Mouse (Mus musculus) forebrain, embryonic 16.5 days (tissue): Measurements from ENCODE around the gene Dglucy. TPM values are rescaled to one million over a fixed set of nuclear protein-coding genes. Genes with fewer than 3 reads are reported as not detected.

Source experiments
- ATAC-seq: fragments of 200-750 bp; cut with Nextera tagmentation; 2 replicates; pipeline ENCODE4 v1.8.0; 2017; ENCODE audit warnings: mild to moderate bottlenecking, moderate library complexity
- H3K27ac ChIP-seq: fragments of 300-500 bp; sonication (generic); 2 replicates; pipeline ENCODE4 v1.5.1; 2014; ENCODE audit warnings: low read length, control low read depth
- H3K27me3 ChIP-seq: fragments of 300-500 bp; sonication (generic); replicated peaks from 2 replicates; pipeline ENCODE4 v1.6.1; 2014; ENCODE audit warnings: low read length; ENCODE audit not compliant: control insufficient read depth, insufficient read depth
- H3K36me3 ChIP-seq: fragments of 300-500 bp; sonication (generic); 2 replicates; pipeline ENCODE4 v1.6.1; 2014; ENCODE audit not compliant: control insufficient read depth, insufficient read depth
- H3K4me1 ChIP-seq: fragments of 300-500 bp; sonication (generic); replicated peaks from 2 replicates; pipeline ENCODE4 v1.6.1; 2014; ENCODE audit warnings: low read length; ENCODE audit not compliant: control insufficient read depth, insufficient read depth
- H3K4me2 ChIP-seq: fragments of 300-500 bp; sonication (generic); 2 replicates; pipeline ENCODE4 v1.6.1; 2014; ENCODE audit warnings: mild to moderate bottlenecking, low read length, control low read depth
- H3K4me3 ChIP-seq: fragments of 300-500 bp; sonication (generic); replicated peaks from 2 replicates; pipeline ENCODE4 v1.5.1; 2014; ENCODE audit warnings: mild to moderate bottlenecking, low read length, control low read depth
- H3K9ac ChIP-seq: fragments of 300-500 bp; sonication (generic); replicated peaks from 2 replicates; pipeline ENCODE4 v1.6.1; 2014; ENCODE audit warnings: low read depth, low read length, control low read depth
- H3K9me3 ChIP-seq: fragments of 300-500 bp; sonication (generic); 2 replicates; pipeline ENCODE4 v1.6.1; 2016; ENCODE audit warnings: low read length; ENCODE audit not compliant: control insufficient read depth
- WGBS: fragments of 180-500 bp; shearing (Covaris S2); extraction: QIAGEN DNeasy Blood & Tissue Kit; methylation state at CpG from one replicate; pipeline ENCODE4 v1.1.7; 2014; 5-methylcytosine and 5-hydroxymethylcytosine counted together
- polyA plus RNA-seq: library from polyadenylated mRNA; unstranded; fragments of >200 nt; fragmentation: Nextera tagmentation; extraction: Ambion mirVana; gene quantifications from 2 replicates; pipeline ENCODE4 v1.2.1, GENCODE M21; 2015

Gene Dglucy
- polyA plus RNA-seq, 1 experiment from 2014 or later = 3.3 TPM

DNA sequence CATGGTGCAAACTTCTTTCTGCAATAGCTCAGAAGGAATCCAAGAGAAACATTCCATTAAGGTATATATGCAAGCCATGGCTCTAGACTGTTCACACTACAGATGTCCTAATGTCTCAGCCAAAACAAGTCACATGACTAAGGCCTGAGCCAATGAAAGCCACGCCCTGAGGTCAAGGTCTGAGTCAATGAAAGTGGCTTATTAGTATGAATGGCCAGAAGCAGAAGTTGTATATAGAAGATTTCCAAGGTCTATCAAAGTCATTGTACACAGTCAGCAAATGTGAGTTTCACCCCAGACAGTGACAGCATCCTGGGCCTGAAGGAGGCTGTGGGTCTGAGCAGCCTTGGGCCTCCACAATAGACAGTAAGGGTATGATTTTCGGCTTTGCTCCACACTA, 52.2 kb downstream of the Dglucy start:
- ATAC-seq = no peak
- no peak overlapping the region for H3K4me3 ChIP-seq

DNA sequence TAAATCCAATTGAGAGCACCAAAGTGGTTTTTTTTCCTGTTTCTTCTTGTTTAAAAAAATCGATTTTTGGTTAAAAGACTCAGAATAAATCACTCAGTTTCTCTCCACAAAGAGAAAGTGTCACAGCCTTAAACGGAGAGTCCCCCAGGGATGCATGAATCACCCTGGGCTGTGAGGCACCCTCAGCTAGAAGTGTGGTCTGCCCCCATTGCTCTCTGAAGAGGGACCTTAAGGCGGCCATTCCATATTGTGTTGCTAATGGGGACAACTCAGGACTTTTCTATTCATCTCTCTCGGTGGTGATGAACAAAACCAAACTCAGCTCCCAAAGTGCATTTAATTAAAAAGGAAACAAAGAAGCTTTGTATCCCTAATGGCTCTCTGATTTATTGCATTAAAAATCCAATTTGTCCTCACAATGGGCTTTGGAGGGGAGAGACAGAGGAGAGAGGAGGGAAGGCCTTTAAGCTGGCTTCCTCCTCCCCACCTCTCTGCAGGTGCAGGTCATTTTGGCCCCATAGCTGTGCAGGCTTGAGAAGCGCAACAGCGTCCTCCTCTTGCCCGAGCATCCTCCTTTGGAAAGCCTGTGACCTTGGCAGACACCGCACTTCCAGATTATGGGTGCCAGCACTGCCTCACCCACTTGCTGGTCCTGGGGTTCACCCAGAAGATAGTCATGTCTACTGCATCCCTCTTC, 52.9 kb downstream of the Dglucy start:
- Histone ChIP-seq H3K9me3 (no peaks in the 10 kb centered on the region), H3K9ac (no peak overlapping the region), H3K27ac (no peak overlapping the region), H3K4me3 (no peak overlapping the region), H3K27me3 (no peaks in the 10 kb centered on the region), H3K4me2 (no peak overlapping the region), H3K4me1 (no peaks in the 10 kb centered on the region), H3K36me3 (no peaks in the 10 kb centered on the region)
- 9% methylated on average over 8 of the region's 8 CpGs for WGBS
- ATAC-seq = no peak

More for the DNA sequence above, 52.2 kb downstream of the Dglucy start:
- no peak overlapping the region for H3K27ac ChIP-seq
- H3K36me3 ChIP-seq = no peaks in the 10 kb centered on the region
- H3K4me1 ChIP-seq = no peaks in the 10 kb centered on the region
- no peak overlapping the region for H3K9ac ChIP-seq
- no peaks in the 10 kb centered on the region for H3K27me3 ChIP-seq
- no peak overlapping the region for H3K4me2 ChIP-seq
- no peaks in the 10 kb centered on the region for H3K9me3 ChIP-seq
- 64% methylated on average over 2 of the region's 2 CpGs for WGBS

DNA sequence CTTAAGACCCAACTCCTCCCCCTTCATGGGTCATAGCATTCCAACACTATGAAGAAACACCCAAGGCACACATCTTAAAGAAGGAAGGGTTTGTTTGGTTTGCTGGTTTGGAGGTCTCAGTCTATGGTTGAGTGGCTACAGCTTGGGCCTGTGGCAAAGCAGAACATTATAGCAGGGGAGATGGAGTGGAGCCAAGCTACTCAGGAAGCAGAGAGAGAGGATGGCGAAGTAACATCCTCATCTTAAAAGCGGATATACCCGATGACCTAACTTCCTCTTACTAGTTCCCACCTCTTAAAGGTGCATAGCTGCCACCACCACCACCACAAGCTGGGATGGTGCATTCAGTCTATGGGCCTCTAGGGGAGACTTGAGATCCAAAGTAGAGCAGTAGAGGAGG, 58.4 kb downstream of the Dglucy start:
- no peak overlapping the region for H3K27ac ChIP-seq
- no peak overlapping the region for H3K4me2 ChIP-seq
- H3K9me3 ChIP-seq = no peaks in the 10 kb centered on the region
- H3K27me3 ChIP-seq = no peaks in the 10 kb centered on the region
- no peak overlapping the region for H3K4me3 ChIP-seq
- peaks cover 5% of the 10 kb centered on the region; the same call in 1 of the 2 replicates for H3K4me1 ChIP-seq
- no peaks in the 10 kb centered on the region for H3K36me3 ChIP-seq
- 95% methylated on average over 3 of the region's 3 CpGs for WGBS
- ATAC-seq = no peak
- no peak overlapping the region for H3K9ac ChIP-seq

DNA sequence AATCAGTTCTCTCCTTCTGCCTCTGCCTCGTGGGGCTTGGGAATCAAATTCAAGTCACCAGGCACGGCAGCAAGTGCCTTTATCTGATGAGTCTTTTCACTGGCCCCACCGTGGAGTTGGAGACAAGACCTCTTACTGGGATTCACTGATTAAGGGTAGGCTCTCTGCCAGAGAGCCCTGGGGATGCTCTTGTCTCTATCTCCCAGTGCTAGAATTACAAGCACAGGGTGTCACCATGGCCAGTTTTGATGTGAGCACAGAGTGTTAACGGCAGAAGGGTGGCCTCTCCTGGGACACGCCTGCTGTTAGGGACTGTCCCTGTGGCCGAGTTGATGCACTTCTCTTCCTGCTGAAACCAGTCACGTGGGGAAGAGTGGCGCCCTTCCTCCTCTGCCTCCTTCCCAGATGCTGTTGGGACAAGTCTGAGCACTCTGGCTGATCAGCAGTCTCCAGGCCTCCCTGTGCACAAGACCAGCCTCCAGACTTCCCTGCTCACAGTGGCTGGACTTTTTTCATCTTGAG, 60.3 kb downstream of the Dglucy start:
- Histone ChIP-seq H3K9ac (0 out of 2 replicates have a peak overlapping the region, but pooled peaks have one; percentile 5), H3K4me2 (no peak overlapping the region), H3K4me1 (peaks cover 5% of the 10 kb centered on the region; the same call in 1 of the 2 replicates), H3K27ac (no peak overlapping the region), H3K4me3 (no peak overlapping the region), H3K36me3 (no peaks in the 10 kb centered on the region), H3K27me3 (no peaks in the 10 kb centered on the region), H3K9me3 (no peaks in the 10 kb centered on the region)
- 26% methylated on average over 8 of the region's 8 CpGs for WGBS
- no peak for ATAC-seq

DNA sequence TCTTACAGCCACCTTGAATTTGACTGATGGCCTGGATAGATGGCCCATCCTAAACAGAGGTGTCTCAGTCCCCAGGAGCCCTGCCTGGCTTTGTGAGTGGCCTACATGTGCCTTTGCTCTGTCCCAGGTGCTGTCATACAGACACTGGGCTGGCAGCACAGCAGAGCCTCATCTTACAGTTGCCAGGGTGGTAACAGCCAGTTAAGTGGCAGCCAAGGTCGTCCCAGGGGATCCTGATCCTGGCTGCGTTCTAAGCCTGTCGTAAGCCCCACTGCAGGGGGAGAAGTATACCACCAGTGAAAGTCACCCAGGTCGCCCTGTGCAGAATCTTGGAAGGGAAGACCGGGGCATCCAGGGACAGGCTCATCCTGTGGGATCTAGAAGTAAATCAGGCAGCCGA, 61.1 kb downstream of the Dglucy start:
- ATAC-seq = no peak
- H3K36me3 ChIP-seq = no peaks in the 10 kb centered on the region
- no peaks in the 10 kb centered on the region for H3K27me3 ChIP-seq
- no peak overlapping the region for H3K4me3 ChIP-seq
- H3K9me3 ChIP-seq = no peaks in the 10 kb centered on the region
- peaks cover 5% of the 10 kb centered on the region; the same call in 1 of the 2 replicates for H3K4me1 ChIP-seq
- WGBS = 77% methylated on average over 6 of the region's 6 CpGs
- no peak overlapping the region for H3K27ac ChIP-seq
- H3K4me2 ChIP-seq = no peak overlapping the region
- H3K9ac ChIP-seq = no peak overlapping the region

DNA sequence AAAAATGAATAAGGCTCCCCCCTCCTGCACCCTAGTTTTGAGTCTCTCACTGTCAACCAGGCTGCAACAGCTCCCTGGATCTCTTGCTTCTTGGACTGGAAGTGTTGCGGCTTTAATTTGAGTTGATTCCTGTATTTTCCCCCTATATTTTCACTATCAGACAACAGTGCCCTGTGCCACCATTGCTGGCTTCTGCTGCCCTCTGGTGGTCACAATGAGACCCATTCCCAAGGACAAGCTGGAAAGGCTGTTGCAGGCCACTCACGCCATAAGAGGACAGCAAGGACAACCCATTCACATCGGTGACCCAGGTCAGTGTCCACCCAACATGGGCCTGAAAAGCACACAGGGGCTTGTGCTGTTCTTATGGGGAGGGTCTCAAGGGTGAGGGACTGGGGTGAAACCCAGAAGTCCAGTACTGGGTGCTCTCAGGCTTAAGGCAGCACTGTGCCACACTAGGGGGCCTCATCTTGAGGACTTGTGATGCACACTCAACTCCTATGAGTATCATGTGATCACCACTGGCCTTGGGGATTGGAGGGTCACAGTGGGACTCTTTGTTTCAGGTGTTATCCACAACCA, 62.4 kb downstream of the Dglucy start:
- ATAC-seq = peak; percentile 75
- no peak overlapping the region for H3K4me3 ChIP-seq
- 16% methylated on average over 3 of the region's 3 CpGs for WGBS

DNA sequence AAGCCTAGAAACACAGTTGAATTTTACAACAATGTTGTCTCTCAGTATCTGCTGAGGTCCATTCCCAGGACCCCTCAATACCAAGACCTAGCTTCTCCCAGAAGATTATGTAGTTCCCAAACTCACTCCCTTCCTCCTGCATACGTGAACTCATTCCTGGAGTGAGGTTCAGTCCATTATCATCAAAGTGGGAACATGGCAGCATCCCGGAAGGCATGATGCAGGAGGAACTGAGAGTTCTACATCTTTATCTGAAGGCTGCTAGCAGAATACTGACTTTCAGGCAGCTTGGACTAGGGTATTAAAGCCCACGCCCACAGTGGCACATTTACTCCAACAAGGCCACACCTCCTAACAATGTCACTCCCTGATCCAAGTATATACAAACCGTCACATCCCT, 64.3 kb downstream of the Dglucy start:
- Histone ChIP-seq H3K4me3 (no peak overlapping the region), H3K27ac (no peak overlapping the region), H3K9me3 (no peaks in the 10 kb centered on the region), H3K4me1 (peaks cover 5% of the 10 kb centered on the region; the same call in 1 of the 2 replicates), H3K9ac (no peak overlapping the region), H3K4me2 (no peak overlapping the region), H3K27me3 (no peaks in the 10 kb centered on the region), H3K36me3 (no peaks in the 10 kb centered on the region)
- WGBS = 80% methylated on average over 4 of the region's 4 CpGs
- no peak for ATAC-seq

More for the DNA sequence above, 62.4 kb downstream of the Dglucy start:
- Histone ChIP-seq H3K4me2 (no peak overlapping the region), H3K27me3 (no peaks in the 10 kb centered on the region), H3K4me1 (peaks cover 5% of the 10 kb centered on the region; the same call in 1 of the 2 replicates), H3K36me3 (no peaks in the 10 kb centered on the region), H3K9ac (no peak overlapping the region), H3K27ac (no peak overlapping the region), H3K9me3 (no peaks in the 10 kb centered on the region)

DNA sequence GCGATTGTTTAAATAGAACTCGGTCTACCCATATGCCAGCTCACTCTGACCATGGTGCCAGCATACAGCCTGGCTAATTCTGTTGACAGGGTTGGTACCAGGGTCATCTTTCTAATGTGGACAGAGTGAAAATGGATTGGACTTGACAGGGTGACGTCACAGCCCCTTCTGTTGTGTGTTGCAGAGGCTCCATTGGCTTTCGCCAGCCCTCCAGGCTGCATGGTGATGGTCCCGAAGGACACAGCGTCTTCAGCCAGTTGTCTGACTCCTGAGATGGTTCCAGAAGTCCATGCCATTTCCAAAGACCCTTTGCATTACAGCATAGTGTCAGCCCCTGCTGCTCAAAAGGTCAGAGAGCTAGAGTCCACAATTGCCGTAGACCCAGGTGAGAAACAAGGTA, 65.7 kb downstream of the Dglucy start:
- Histone ChIP-seq H3K4me1 (peaks cover 5% of the 10 kb centered on the region; the same call in 1 of the 2 replicates), H3K4me2 (no peak overlapping the region), H3K27ac (no peak overlapping the region), H3K4me3 (no peak overlapping the region), H3K27me3 (no peaks in the 10 kb centered on the region), H3K9me3 (no peaks in the 10 kb centered on the region), H3K9ac (no peak overlapping the region), H3K36me3 (no peaks in the 10 kb centered on the region)
- no peak for ATAC-seq
- WGBS = 84% methylated on average over 7 of the region's 7 CpGs

DNA sequence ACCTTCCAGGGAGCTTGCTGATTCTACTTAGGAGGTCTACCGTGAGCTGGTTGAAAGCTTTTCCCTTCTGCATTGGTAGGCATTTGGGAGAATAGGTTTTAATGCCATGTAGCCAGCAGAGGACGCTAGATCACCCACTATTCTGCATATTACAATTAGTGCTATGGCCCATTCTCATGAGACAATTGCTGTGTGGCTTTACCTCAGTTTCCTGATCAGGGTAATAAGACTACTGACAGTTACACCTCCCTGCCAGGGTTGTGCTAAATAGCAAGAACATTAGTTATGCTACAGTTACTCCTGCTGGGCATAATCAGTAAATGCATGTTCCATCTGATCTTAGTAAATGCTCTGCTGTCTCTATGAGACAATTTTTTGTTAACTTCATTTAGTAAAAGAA, 67.0 kb downstream of the Dglucy start:
- Histone ChIP-seq H3K9me3 (no peaks in the 10 kb centered on the region), H3K9ac (no peak overlapping the region), H3K27ac (no peak overlapping the region), H3K36me3 (no peaks in the 10 kb centered on the region), H3K4me3 (no peak overlapping the region), H3K4me2 (no peak overlapping the region), H3K27me3 (no peaks in the 10 kb centered on the region), H3K4me1 (peaks cover 4% of the 10 kb centered on the region; the same call in 1 of the 2 replicates)
- ATAC-seq = no peak
- WGBS = 30% methylated on average over 2 of the region's 2 CpGs
